Mouse (Mus musculus) cerebellum, adult 11 months (tissue): ENCODE data around the gene Fbxo46.
A peak's percentile ranks its signal among the peaks of the same experiment; 100 is the strongest.
"Not testable (repeated sequence)": the region's sequence is repeated elsewhere in the genome, so short reads cannot be mapped to it uniquely, and the experiment has no call there.

Experiments
- DNase-seq: peaks from one replicate; pipeline ENCODE4 v3.0.0; 2022

Fbxo46 gene

GRCm38 (mm10) chr7:19119631-19120429, at the start of gene Fbxo46:
Fbxo46 (plus strand) TSS chr7:19119859.
- peak; percentile 90 for DNase-seq

GRCm38 (mm10) chr7:19071024-19071423, 48.6 kb upstream of the Fbxo46 start:
- DNase-seq: not testable (repeated sequence)

GRCm38 (mm10) chr7:19073504-19073903, 46.2 kb upstream of the Fbxo46 start:
- no peak for DNase-seq

- no peak for DNase-seq
These were observed 45.2 kb upstream of the Fbxo46 start for GRCm38 (mm10) chr7:19074494-19074893.

- DNase-seq: no peak
These were observed 44.4 kb upstream of the Fbxo46 start for GRCm38 (mm10) chr7:19075231-19075630.

GRCm38 (mm10) chr7:19075723-19076585, 43.7 kb upstream of the Fbxo46 start, which contains the start of gene Dmwd:
Dmwd (plus strand) TSS chr7:19076227.
- DNase-seq: peak; percentile 89

- no peak for DNase-seq
These were observed 43.1 kb upstream of the Fbxo46 start for GRCm38 (mm10) chr7:19076586-19076991.

GRCm38 (mm10) chr7:19077761-19078160, 41.9 kb upstream of the Fbxo46 start:
- no peak for DNase-seq

GRCm38 (mm10) chr7:19078732-19079131, 40.9 kb upstream of the Fbxo46 start:
- DNase-seq: no peak

GRCm38 (mm10) chr7:19080451-19080950, 39.2 kb upstream of the Fbxo46 start:
- no peak for DNase-seq

GRCm38 (mm10) chr7:19082171-19082570, 37.5 kb upstream of the Fbxo46 start:
- no peak for DNase-seq

- DNase-seq: no peak
These were observed 36.6 kb upstream of the Fbxo46 start for GRCm38 (mm10) chr7:19083096-19083495.

GRCm38 (mm10) chr7:19083701-19084100, 36.0 kb upstream of the Fbxo46 start, which contains the start of gene Dmpk:
Dmpk (plus strand) TSS chr7:19083849.
- DNase-seq: no peak

- DNase-seq: no peak
These were observed 35.3 kb upstream of the Fbxo46 start for GRCm38 (mm10) chr7:19084277-19084771.

GRCm38 (mm10) chr7:19084921-19085473, 34.7 kb upstream of the Fbxo46 start:
- no peak for DNase-seq

GRCm38 (mm10) chr7:19085495-19085894, 34.2 kb upstream of the Fbxo46 start:
- DNase-seq: no peak

- no peak for DNase-seq
These were observed 33.6 kb upstream of the Fbxo46 start for GRCm38 (mm10) chr7:19086042-19086441.

- no peak for DNase-seq
These were observed 32.9 kb upstream of the Fbxo46 start for GRCm38 (mm10) chr7:19086760-19087159.

- no peak for DNase-seq
These were observed 30.8 kb upstream of the Fbxo46 start for GRCm38 (mm10) chr7:19088813-19089212.

GRCm38 (mm10) chr7:19091913-19092312, 27.7 kb upstream of the Fbxo46 start:
- DNase-seq: no peak

GRCm38 (mm10) chr7:19092381-19093173, 27.1 kb upstream of the Fbxo46 start:
- no peak for DNase-seq

- no peak for DNase-seq
These were observed 26.5 kb upstream of the Fbxo46 start for GRCm38 (mm10) chr7:19093174-19093521.
